Mouse (Mus musculus) lung, postnatal 0 days (tissue): ENCODE measurements around the gene Pecr.

ENCODE experiments used
- CTCF ChIP-seq: IDR thresholded peaks from 2 replicates; pipeline ENCODE4 v1.5.1; 2016; ENCODE audit warnings: antibody characterized with exemption, mild to moderate bottlenecking
- EP300 ChIP-seq: IDR thresholded peaks from 2 replicates; pipeline ENCODE4 v1.6.1; 2016; ENCODE audit warnings: antibody characterized with exemption, mild to moderate bottlenecking, control low read depth

DNA sequence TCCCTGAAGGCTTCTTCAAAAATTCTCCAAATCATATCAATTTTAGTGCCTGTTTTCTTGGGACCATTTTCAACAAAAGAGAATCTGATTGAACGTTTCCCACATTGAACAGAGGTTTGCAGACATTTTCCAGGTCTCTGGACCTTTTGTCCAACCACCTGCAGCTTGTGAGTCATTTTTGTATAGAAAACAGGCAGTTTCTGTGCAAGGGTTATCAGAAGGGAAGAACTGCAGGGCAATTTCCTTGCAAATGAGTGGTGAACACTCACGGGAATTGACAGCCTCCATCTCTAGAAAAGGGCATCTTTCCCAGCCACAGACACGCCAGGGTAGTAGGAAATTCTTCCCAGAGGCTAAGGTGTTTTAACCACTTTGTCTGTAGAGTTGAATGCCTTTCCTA is 22.1 kb upstream of the Pecr start:
- TF ChIP-seq CTCF (no peak), EP300 (no peak)
